Mouse (Mus musculus): ENCODE data around the gene Olfr312. TPM values are rescaled to one million over a fixed set of nuclear protein-coding genes. Genes with fewer than 3 reads are reported as not detected.

The Olfr312 gene
- polyA plus RNA-seq, 1 experiment, result not detected

DNA sequence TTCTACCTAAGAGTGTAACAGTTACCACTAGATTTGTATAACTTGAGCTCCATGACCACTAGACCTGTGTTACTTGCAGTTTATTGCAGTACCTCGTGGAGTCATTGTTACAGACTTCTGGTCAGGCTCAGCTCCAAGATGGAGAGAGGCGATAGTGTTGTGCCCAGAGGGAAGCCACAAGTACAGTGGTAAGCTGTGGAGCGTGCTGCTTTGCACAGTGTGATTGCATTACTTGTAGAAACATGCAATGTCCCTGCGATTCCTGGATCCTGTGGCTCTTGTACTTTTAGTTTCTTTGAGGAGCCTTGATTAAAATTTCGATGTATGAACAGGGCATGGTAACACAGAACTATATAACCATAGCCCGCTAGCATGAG, 38.9 kb downstream of the Olfr312 start:
- H3K4me3 ChIP-seq (ENCODE audit: low read depth, low read length), result no peak overlapping the region
- TF ChIP-seq POLR2A (IDR thresholded peaks at IDR 0.05; ENCODE audit: insufficient read depth, low read length) (no peak), CTCF (IDR thresholded peaks at IDR 0.05; ENCODE audit: low read depth, low read length) (no peak), EP300 (IDR thresholded peaks at IDR 0.05; ENCODE audit: insufficient read depth, low read depth, low read length) (no peak)
- H3K9ac ChIP-seq (ENCODE audit: low read depth, poor library complexity, severe bottlenecking), result no peak overlapping the region; the same call in 1 of the 2 replicates
- H3K9me3 ChIP-seq (replicated peaks; ENCODE audit: control insufficient read depth, insufficient read depth, low read length, poor library complexity, severe bottlenecking), result no peaks in the 10 kb centered on the region
- H3K27ac ChIP-seq (ENCODE audit: insufficient read depth, low read length), result no peak overlapping the region
- H3K27me3 ChIP-seq (ENCODE audit: control insufficient read depth, insufficient read depth, low read length, poor library complexity, severe bottlenecking), result no peaks in the 10 kb centered on the region
- H3K36me3 ChIP-seq (ENCODE audit: control insufficient read depth, insufficient read depth, low read length, poor library complexity, severe bottlenecking), result peaks cover 2% of the 10 kb centered on the region; the same call in 1 of the 2 replicates
- H3K4me1 ChIP-seq (ENCODE audit: control insufficient read depth, insufficient read depth, low read length), result no peaks in the 10 kb centered on the region

DNA sequence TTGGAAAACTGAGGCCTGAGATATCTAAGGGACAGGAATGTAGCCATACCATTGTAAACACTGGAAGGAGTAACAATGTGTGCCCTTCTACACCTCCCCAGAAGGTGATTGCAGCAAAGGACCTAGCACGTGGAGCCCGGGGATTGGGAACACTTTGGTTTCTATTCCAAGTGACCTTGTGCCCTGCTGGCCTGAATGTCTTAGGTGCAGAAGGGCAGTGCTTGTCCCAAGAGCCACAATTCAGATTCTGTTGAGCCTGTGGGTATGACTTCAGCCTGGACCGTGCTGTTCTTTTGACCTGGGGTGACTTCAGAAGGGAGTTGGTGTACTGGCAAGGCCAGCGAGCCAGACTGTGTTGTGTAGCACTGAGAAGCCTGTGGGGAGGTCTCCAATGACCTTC, 41.9 kb downstream of the Olfr312 start:
- H3K36me3 ChIP-seq (ENCODE audit: control insufficient read depth, insufficient read depth, low read length, poor library complexity, severe bottlenecking), result peaks cover 2% of the 10 kb centered on the region; the same call in 1 of the 2 replicates
- no peaks in the 10 kb centered on the region for H3K9me3 ChIP-seq (replicated peaks; ENCODE audit: control insufficient read depth, insufficient read depth, low read length, poor library complexity, severe bottlenecking)
- H3K9ac ChIP-seq (ENCODE audit: low read depth, poor library complexity, severe bottlenecking), result no peak overlapping the region
- no peaks in the 10 kb centered on the region for H3K27me3 ChIP-seq (ENCODE audit: control insufficient read depth, insufficient read depth, low read length, poor library complexity, severe bottlenecking)
- H3K4me3 ChIP-seq (ENCODE audit: low read depth, low read length), result no peak overlapping the region
- TF ChIP-seq CTCF (IDR thresholded peaks at IDR 0.05; ENCODE audit: low read depth, low read length) (no peak), EP300 (IDR thresholded peaks at IDR 0.05; ENCODE audit: insufficient read depth, low read depth, low read length) (no peak), POLR2A (IDR thresholded peaks at IDR 0.05; ENCODE audit: insufficient read depth, low read length) (no peak)
- H3K27ac ChIP-seq (ENCODE audit: insufficient read depth, low read length), result no peak overlapping the region
- no peaks in the 10 kb centered on the region for H3K4me1 ChIP-seq (ENCODE audit: control insufficient read depth, insufficient read depth, low read length)

DNA sequence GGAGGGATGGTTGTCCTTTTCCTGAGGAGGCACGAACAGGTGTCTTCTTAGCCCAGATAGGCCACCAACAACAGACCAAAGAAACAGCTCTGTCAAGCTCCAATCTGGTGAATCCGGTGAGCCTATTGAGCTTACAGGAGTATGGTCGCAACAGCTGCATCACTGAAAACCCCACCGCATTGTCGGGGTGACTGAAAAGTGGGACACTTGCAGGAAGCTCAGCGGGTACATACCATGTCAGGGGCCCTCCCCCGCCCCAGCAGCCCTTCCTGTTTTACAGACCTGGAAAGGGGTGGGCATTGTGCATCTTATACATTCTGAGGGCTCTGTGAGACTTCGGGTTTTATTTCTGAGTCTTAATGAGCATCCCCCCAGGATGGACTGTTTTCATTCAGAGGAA, 54.7 kb downstream of the Olfr312 start:
- H3K4me1 ChIP-seq (ENCODE audit: control insufficient read depth, insufficient read depth, low read length), result no peaks in the 10 kb centered on the region
- peaks cover 5% of the 10 kb centered on the region for H3K36me3 ChIP-seq (ENCODE audit: control insufficient read depth, insufficient read depth, low read length, poor library complexity, severe bottlenecking)
- H3K27ac ChIP-seq (ENCODE audit: insufficient read depth, low read length), result no peak overlapping the region
- TF ChIP-seq POLR2A (IDR thresholded peaks at IDR 0.05; ENCODE audit: insufficient read depth, low read length) (no peak), CTCF (IDR thresholded peaks at IDR 0.05; ENCODE audit: low read depth, low read length) (no peak), EP300 (IDR thresholded peaks at IDR 0.05; ENCODE audit: insufficient read depth, low read depth, low read length) (no peak)
- no peaks in the 10 kb centered on the region for H3K27me3 ChIP-seq (ENCODE audit: control insufficient read depth, insufficient read depth, low read length, poor library complexity, severe bottlenecking)
- H3K9ac ChIP-seq (ENCODE audit: low read depth, poor library complexity, severe bottlenecking), result no peak overlapping the region
- no peak overlapping the region for H3K4me3 ChIP-seq (ENCODE audit: low read depth, low read length)
- no peaks in the 10 kb centered on the region for H3K9me3 ChIP-seq (replicated peaks; ENCODE audit: control insufficient read depth, insufficient read depth, low read length, poor library complexity, severe bottlenecking)

Other genes with a start within 250 kb of the Olfr312 start
- not detected in 2 replicates for gene Olfr324, start 234.1 kb upstream of the Olfr312 start, polyA plus RNA-seq (2011; ENCODE audit: insufficient read depth, insufficient read length, low read depth, missing spikeins)
- gene 2210407C18Rik, start 213.2 kb upstream of the Olfr312 start, polyA plus RNA-seq (2011; ENCODE audit: insufficient read depth, insufficient read length, low read depth, missing spikeins), result not detected in 2 replicates
- gene Olfr323, start 198.7 kb upstream of the Olfr312 start, polyA plus RNA-seq (2011; ENCODE audit: insufficient read depth, insufficient read length, low read depth, missing spikeins), result not detected in 2 replicates
- not detected in 2 replicates for gene Trim58, start 188.8 kb upstream of the Olfr312 start, polyA plus RNA-seq (2011; ENCODE audit: insufficient read depth, insufficient read length, low read depth, missing spikeins)
- gene Olfr322, start 170.5 kb upstream of the Olfr312 start, polyA plus RNA-seq (2011; ENCODE audit: insufficient read depth, insufficient read length, low read depth, missing spikeins), result not detected in 2 replicates
- not detected in 2 replicates for gene Olfr320, start 148.1 kb upstream of the Olfr312 start, polyA plus RNA-seq (2011; ENCODE audit: insufficient read depth, insufficient read length, low read depth, missing spikeins)
- gene Olfr319, start 130.1 kb upstream of the Olfr312 start, polyA plus RNA-seq (2011; ENCODE audit: insufficient read depth, insufficient read length, low read depth, missing spikeins), result not detected in 2 replicates
- not detected in 2 replicates for gene Olfr318, start 105.2 kb upstream of the Olfr312 start, polyA plus RNA-seq (2011; ENCODE audit: insufficient read depth, insufficient read length, low read depth, missing spikeins)
- not detected in 2 replicates for gene Olfr317, start 90.0 kb upstream of the Olfr312 start, polyA plus RNA-seq (2011; ENCODE audit: insufficient read depth, insufficient read length, low read depth, missing spikeins)
- not detected in 2 replicates for gene Olfr316, start 76.5 kb upstream of the Olfr312 start, polyA plus RNA-seq (2011; ENCODE audit: insufficient read depth, insufficient read length, low read depth, missing spikeins)
- not detected in 2 replicates for gene Olfr315, start 56.0 kb upstream of the Olfr312 start, polyA plus RNA-seq (2011; ENCODE audit: insufficient read depth, insufficient read length, low read depth, missing spikeins)
- gene Olfr314, start 46.3 kb upstream of the Olfr312 start, polyA plus RNA-seq (2011; ENCODE audit: insufficient read depth, insufficient read length, low read depth, missing spikeins), result not detected in 2 replicates
- gene Fam183b, start 27.3 kb upstream of the Olfr312 start, polyA plus RNA-seq (2011; ENCODE audit: insufficient read depth, insufficient read length, low read depth, missing spikeins), result not detected in 2 replicates
- not detected in 2 replicates for gene Olfr313, start 14.2 kb upstream of the Olfr312 start, polyA plus RNA-seq (2011; ENCODE audit: insufficient read depth, insufficient read length, low read depth, missing spikeins)
- gene Olfr311, start 10.0 kb downstream of the Olfr312 start, polyA plus RNA-seq (2011; ENCODE audit: insufficient read depth, insufficient read length, low read depth, missing spikeins), result not detected in 2 replicates
- 3.2 and 5.2 TPM in 2 replicates for gene Gm12258, start 17.9 kb downstream of the Olfr312 start, polyA plus RNA-seq (2011; ENCODE audit: insufficient read depth, insufficient read length, low read depth, missing spikeins)
- gene 2810021J22Rik, start 38.0 kb downstream of the Olfr312 start, polyA plus RNA-seq (2011; ENCODE audit: insufficient read depth, insufficient read length, low read depth, missing spikeins), result 6.9 and 7.7 TPM in 2 replicates
- 5.1 and 6.1 TPM in 2 replicates for gene Zfp39, start 75.0 kb downstream of the Olfr312 start, polyA plus RNA-seq (2011; ENCODE audit: insufficient read depth, insufficient read length, low read depth, missing spikeins)
- not detected in 2 replicates for gene Btnl10, start 88.7 kb downstream of the Olfr312 start, polyA plus RNA-seq (2011; ENCODE audit: insufficient read depth, insufficient read length, low read depth, missing spikeins)
- 104 and 105 TPM in 2 replicates for gene Rnf187, start 109.7 kb downstream of the Olfr312 start, polyA plus RNA-seq (2011; ENCODE audit: insufficient read depth, insufficient read length, low read depth, missing spikeins)
- 7.7 and 8.0 TPM in 2 replicates for gene Hist3h2ba, start 119.7 kb downstream of the Olfr312 start, polyA plus RNA-seq (2011; ENCODE audit: insufficient read depth, insufficient read length, low read depth, missing spikeins)
- 2.9 and 3.7 TPM in 2 replicates for gene Hist3h2a, start 125.4 kb downstream of the Olfr312 start, polyA plus RNA-seq (2011; ENCODE audit: insufficient read depth, insufficient read length, low read depth, missing spikeins)
- not detected in 2 replicates for gene Trim17, start 125.4 kb downstream of the Olfr312 start, polyA plus RNA-seq (2011; ENCODE audit: insufficient read depth, insufficient read length, low read depth, missing spikeins)
- gene Trim11, start 148.9 kb downstream of the Olfr312 start, polyA plus RNA-seq (2011; ENCODE audit: insufficient read depth, insufficient read length, low read depth, missing spikeins), result 22.5 and 25.6 TPM in 2 replicates